Mouse (Mus musculus) midbrain, embryonic 10.5 days (tissue): Measurements from ENCODE around the gene Il23a. TPM values are rescaled to one million over a fixed set of nuclear protein-coding genes. Genes with fewer than 3 reads are reported as not detected.
A peak's percentile ranks its signal among the peaks of the same experiment; 100 is the strongest.

Experiments used
- DNase-seq: peaks from one replicate; pipeline ENCODE4 v3.0.0-alpha.2; 2017; ENCODE audit warnings: low spot score
- H3K27ac ChIP-seq: fragments of 300-500 bp; sonication (generic); replicated peaks from 2 replicates; pipeline ENCODE4 v1.5.1; 2016; ENCODE audit warnings: mild to moderate bottlenecking
- H3K27me3 ChIP-seq: fragments of 300-500 bp; sonication (generic); 2 replicates; pipeline ENCODE4 v1.6.1; 2016; ENCODE audit warnings: low read depth, mild to moderate bottlenecking; ENCODE audit not compliant: poor library complexity, severe bottlenecking
- H3K36me3 ChIP-seq: fragments of 300-500 bp; sonication (generic); 2 replicates; pipeline ENCODE4 v1.6.1; 2016; ENCODE audit warnings: mild to moderate bottlenecking, moderate library complexity
- H3K4me1 ChIP-seq: fragments of 300-500 bp; sonication (generic); 2 replicates; pipeline ENCODE4 v1.6.1; 2016
- H3K4me3 ChIP-seq: fragments of 300-500 bp; sonication (generic); 2 replicates; pipeline ENCODE4 v1.5.1; 2016; ENCODE audit warnings: mild to moderate bottlenecking, moderate library complexity
- H3K9me3 ChIP-seq: fragments of 300-500 bp; sonication (generic); replicated peaks from 2 replicates; pipeline ENCODE4 v1.6.1; 2016; ENCODE audit warnings: mild to moderate bottlenecking
- WGBS: fragments of 180-500 bp; shearing (Covaris S2); methylation state at CpG from one replicate; pipeline ENCODE4 v1.1.7; 2016; 5-methylcytosine and 5-hydroxymethylcytosine counted together
- polyA plus RNA-seq: library from polyadenylated mRNA; unstranded; fragments of >200 nt; fragmentation: Nextera tagmentation; extraction: Ambion mirVana; gene quantifications from 2 replicates; pipeline ENCODE4 v1.2.1, GENCODE M21; 2016

Il23a gene
- polyA plus RNA-seq, 1 experiment from 2014 or later, result not detected

DNA sequence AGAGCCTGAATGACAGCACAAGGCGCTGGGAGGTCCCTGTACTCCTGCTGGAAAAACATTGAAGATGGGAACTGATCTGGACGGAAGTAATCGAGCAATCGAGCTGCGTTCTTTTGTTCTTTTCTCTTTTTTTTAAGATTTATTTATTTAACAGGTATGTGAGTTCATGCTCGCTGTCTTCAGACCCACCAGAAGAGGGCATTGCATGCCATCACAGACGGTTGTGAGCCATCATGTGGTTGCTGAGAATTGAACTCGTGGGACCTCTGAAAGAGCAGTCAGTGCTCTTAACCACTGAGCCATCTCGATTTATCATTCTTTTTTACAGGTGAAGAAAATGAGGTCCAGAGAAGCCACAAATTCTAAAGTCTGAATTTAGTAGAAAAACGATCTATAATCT lies 29.1 kb upstream of the Il23a start:
- no peak for DNase-seq
- H3K4me1 ChIP-seq, result peaks cover 16% of the 10 kb centered on the region
- WGBS, result 92% methylated on average over 10 of the region's 10 CpGs
- no peaks in the 10 kb centered on the region for H3K9me3 ChIP-seq
- no peaks in the 10 kb centered on the region for H3K27me3 ChIP-seq
- peaks cover 59% of the 10 kb centered on the region for H3K36me3 ChIP-seq
- H3K4me3 ChIP-seq, result no peak overlapping the region
- no peak overlapping the region for H3K27ac ChIP-seq

DNA sequence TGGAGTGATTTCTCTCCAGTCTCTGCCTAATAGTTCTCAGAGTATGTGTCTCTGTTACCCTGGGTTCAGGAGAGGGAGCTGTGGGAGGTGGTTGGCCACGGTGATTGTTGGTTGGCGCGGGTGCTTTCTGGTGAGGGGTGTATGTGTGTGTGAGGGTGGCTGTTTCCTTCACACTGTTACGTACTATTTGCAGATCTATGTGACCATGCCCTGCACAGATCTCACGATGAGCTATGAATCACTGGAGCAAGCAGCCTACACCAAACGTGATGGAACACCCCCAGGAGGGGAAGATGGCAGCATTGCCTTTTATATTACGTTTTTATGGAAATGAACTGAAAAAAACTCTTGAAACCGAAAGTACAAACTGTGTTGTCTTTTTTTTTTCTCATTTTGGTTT lies 28.3 kb upstream of the Il23a start:
- H3K36me3 ChIP-seq, result peaks cover 59% of the 10 kb centered on the region
- WGBS, result 93% methylated on average over 8 of the region's 8 CpGs
- H3K9me3 ChIP-seq, result no peaks in the 10 kb centered on the region
- 0 out of 2 replicates have a peak overlapping the region, but pooled peaks have one; percentile 3 for H3K4me3 ChIP-seq
- no peak overlapping the region for H3K27ac ChIP-seq
- H3K4me1 ChIP-seq, result peaks cover 17% of the 10 kb centered on the region
- no peak for DNase-seq
- no peaks in the 10 kb centered on the region for H3K27me3 ChIP-seq

- Histone ChIP-seq H3K27ac (peak overlapping the region; percentile 98), H3K4me3 (peak overlapping the region; percentile 90), H3K36me3 (peaks cover 75% of the 10 kb centered on the region), H3K9me3 (no peaks in the 10 kb centered on the region), H3K4me1 (peaks cover 21% of the 10 kb centered on the region), H3K27me3 (no peaks in the 10 kb centered on the region)
- DNase-seq, result no peak
- WGBS, result 87% methylated on average over 8 of the region's 8 CpGs
Observed at GRCm38 (mm10) chr10:128323516-128323915, 25.0 kb upstream of the Il23a start.

GRCm38 (mm10) chr10:128322141-128323108 lies 23.9 kb upstream of the Il23a start, which contains the start of gene Cnpy2:
Gene Cnpy2, plus strand, starts transcription at chr10:128322459.
- Histone ChIP-seq H3K4me3 (peak within 1 kb of the TSS; percentile 90), H3K36me3 (peaks cover 75% of the 10 kb centered on the region), H3K9me3 (no peaks in the 10 kb centered on the region), H3K27me3 (no peaks in the 10 kb centered on the region), H3K27ac (peak within 1 kb of the TSS; percentile 98), H3K4me1 (peaks cover 21% of the 10 kb centered on the region)
- under 1% methylated on average over 40 of the region's 40 CpGs for WGBS
- peak; percentile 97 for DNase-seq

- Histone ChIP-seq H3K27me3 (no peaks in the 10 kb centered on the region), H3K36me3 (peaks cover 75% of the 10 kb centered on the region), H3K4me1 (peaks cover 21% of the 10 kb centered on the region), H3K27ac (peak overlapping the region; percentile 98), H3K4me3 (peak overlapping the region; percentile 90), H3K9me3 (no peaks in the 10 kb centered on the region)
- DNase-seq, result peak; percentile 18
- 62% methylated on average over 12 of the region's 12 CpGs for WGBS
Observed at GRCm38 (mm10) chr10:128321641-128322040, 23.1 kb upstream of the Il23a start.

DNA sequence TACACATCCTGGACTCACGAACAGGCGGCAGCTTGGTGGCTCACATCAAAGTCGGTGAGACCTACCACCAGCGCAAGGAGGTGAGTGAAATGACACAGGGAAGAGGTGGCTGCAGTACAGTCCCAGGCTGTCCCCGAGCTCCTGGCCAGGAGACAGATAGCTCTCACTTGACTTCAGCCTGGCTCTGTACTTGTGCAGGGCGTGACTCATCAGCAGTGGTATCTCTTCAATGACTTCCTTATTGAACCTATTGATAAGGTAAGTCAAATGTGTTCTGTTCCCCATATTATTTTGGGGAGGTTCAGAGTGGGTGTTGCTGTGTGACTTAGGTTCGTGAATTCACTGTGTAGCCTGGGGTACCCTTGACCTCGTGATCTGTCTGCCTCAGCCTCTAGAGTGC lies 17.0 kb upstream of the Il23a start:
- H3K9me3 ChIP-seq, result no peaks in the 10 kb centered on the region
- no peak for DNase-seq
- no peak overlapping the region for H3K27ac ChIP-seq
- H3K4me1 ChIP-seq, result no peaks in the 10 kb centered on the region
- H3K27me3 ChIP-seq, result no peaks in the 10 kb centered on the region
- no peak overlapping the region for H3K4me3 ChIP-seq
- peaks cover 98% of the 10 kb centered on the region for H3K36me3 ChIP-seq
- 95% methylated on average over 8 of the region's 8 CpGs for WGBS

GRCm38 (mm10) chr10:128310902-128311301 lies 12.3 kb upstream of the Il23a start:
- DNase-seq, result no peak
- Histone ChIP-seq H3K4me1 (no peaks in the 10 kb centered on the region), H3K9me3 (no peaks in the 10 kb centered on the region), H3K27me3 (no peaks in the 10 kb centered on the region), H3K27ac (no peak overlapping the region), H3K36me3 (peaks cover 92% of the 10 kb centered on the region), H3K4me3 (no peak overlapping the region)
- WGBS, result 91% methylated on average over 4 of the region's 4 CpGs

GRCm38 (mm10) chr10:128310177-128310576 lies 11.6 kb upstream of the Il23a start:
- no peak for DNase-seq
- no peaks in the 10 kb centered on the region for H3K27me3 ChIP-seq
- WGBS, result 89% methylated on average over 11 of the region's 11 CpGs
- no peaks in the 10 kb centered on the region for H3K4me1 ChIP-seq
- H3K4me3 ChIP-seq, result no peak overlapping the region
- H3K36me3 ChIP-seq, result peaks cover 90% of the 10 kb centered on the region
- H3K9me3 ChIP-seq, result no peaks in the 10 kb centered on the region
- no peak overlapping the region for H3K27ac ChIP-seq

GRCm38 (mm10) chr10:128309654-128310053 lies 11.1 kb upstream of the Il23a start:
- Histone ChIP-seq H3K27ac (no peak overlapping the region), H3K36me3 (peaks cover 85% of the 10 kb centered on the region), H3K9me3 (no peaks in the 10 kb centered on the region), H3K27me3 (no peaks in the 10 kb centered on the region), H3K4me1 (peaks cover under 1% of the 10 kb centered on the region), H3K4me3 (no peak overlapping the region)
- no peak for DNase-seq
- WGBS, result 94% methylated on average over 7 of the region's 7 CpGs

- Histone ChIP-seq H3K4me1 (peaks cover 20% of the 10 kb centered on the region), H3K27me3 (no peaks in the 10 kb centered on the region), H3K4me3 (peak within 1 kb of the TSS; percentile 75), H3K9me3 (no peaks in the 10 kb centered on the region), H3K27ac (peak within 1 kb of the TSS; percentile 97), H3K36me3 (peaks cover 23% of the 10 kb centered on the region)
- peak; percentile 99 for DNase-seq
- 2% methylated on average over 37 of the region's 37 CpGs for WGBS
Observed at GRCm38 (mm10) chr10:128303126-128304021, 4.8 kb upstream of the Il23a start, which contains the start of gene Pan2. Gene Pan2, plus strand, starts transcription at chr10:128303335.

- WGBS, result 1% methylated on average over 9 of the region's 9 CpGs
- H3K27ac ChIP-seq, result peak overlapping the region; percentile 97
- H3K9me3 ChIP-seq, result no peaks in the 10 kb centered on the region
- H3K36me3 ChIP-seq, result peaks cover 17% of the 10 kb centered on the region
- peak overlapping the region; percentile 75 for H3K4me3 ChIP-seq
- DNase-seq, result no peak
- H3K27me3 ChIP-seq, result no peaks in the 10 kb centered on the region
- peaks cover 20% of the 10 kb centered on the region for H3K4me1 ChIP-seq
Observed at GRCm38 (mm10) chr10:128302785-128303125, 4.2 kb upstream of the Il23a start.

GRCm38 (mm10) chr10:128302357-128302756 lies 3.8 kb upstream of the Il23a start:
- Histone ChIP-seq H3K27ac (peak overlapping the region; percentile 97), H3K4me3 (peak overlapping the region; percentile 75), H3K4me1 (peaks cover 20% of the 10 kb centered on the region), H3K9me3 (no peaks in the 10 kb centered on the region), H3K27me3 (no peaks in the 10 kb centered on the region), H3K36me3 (peaks cover 16% of the 10 kb centered on the region)
- WGBS, result 40% methylated on average over 3 of the region's 3 CpGs
- no peak for DNase-seq
